Mouse (Mus musculus) lung, adult 2 months (tissue): ENCODE measurements around the gene Pigk.

ENCODE experiments used
- CTCF ChIP-seq: fragments of 200-500 bp; IDR thresholded peaks from 2 replicates; pipeline ENCODE4 v1.5.1; 2011; ENCODE audit warnings: mild to moderate bottlenecking, low read length, control low read depth; ENCODE audit not compliant: insufficient read depth
- POLR2A ChIP-seq: fragments of 200-500 bp; IDR thresholded peaks from 2 replicates; pipeline ENCODE4 v1.6.1; 2011; ENCODE audit warnings: low read depth, mild to moderate bottlenecking, control low read depth, low read length, borderline replicate concordance; ENCODE audit errors: extremely low read depth

- TF ChIP-seq CTCF (no peak), POLR2A (no peak)
Measured at GRCm38 (mm10) chr3:153016355-153016754, 302.5 kb downstream of the Pigk start.
